Mouse (Mus musculus) gastrocnemius, adult 18-20 months (tissue): ENCODE results near the gene BC004004. TPM values are rescaled to one million over a fixed set of nuclear protein-coding genes. Genes with fewer than 3 reads are reported as not detected.

Experiments
- DNase-seq: peaks from one replicate; pipeline ENCODE4 v3.0.0; 2021; ENCODE audit warnings: low spot score
- total RNA-seq, 2 experiments: library from RNA; stranded (reverse); gene quantifications; 2 replicates each; pipeline ENCODE4 v1.2.3; 2021

Gene BC004004
- total RNA-seq, 2 experiments from 2014 or later, result 119 to 125 TPM

GRCm38 (mm10) chr17:29321765-29322602 is 53.4 kb downstream of the BC004004 start:
- no peak for DNase-seq

GRCm38 (mm10) chr17:29322603-29322962 is 54.0 kb downstream of the BC004004 start:
- no peak for DNase-seq

- DNase-seq, result no peak
Measured at GRCm38 (mm10) chr17:29323625-29324024, 55.0 kb downstream of the BC004004 start.

GRCm38 (mm10) chr17:29325831-29326230 is 57.2 kb downstream of the BC004004 start:
- DNase-seq, result no peak

GRCm38 (mm10) chr17:29326531-29327529 is 58.2 kb downstream of the BC004004 start:
- no peak for DNase-seq

GRCm38 (mm10) chr17:29327691-29328090 is 59.1 kb downstream of the BC004004 start:
- DNase-seq, result no peak

GRCm38 (mm10) chr17:29330221-29330620 is 61.6 kb downstream of the BC004004 start:
- no peak for DNase-seq

- DNase-seq, result peak; percentile 65
Measured at GRCm38 (mm10) chr17:29330671-29331410, 62.3 kb downstream of the BC004004 start.

- no peak for DNase-seq
Measured at GRCm38 (mm10) chr17:29332186-29332685, 63.6 kb downstream of the BC004004 start.

GRCm38 (mm10) chr17:29336266-29336990 is 67.8 kb downstream of the BC004004 start:
- DNase-seq, result no peak

GRCm38 (mm10) chr17:29337979-29338823 is 69.6 kb downstream of the BC004004 start:
- DNase-seq, result no peak

GRCm38 (mm10) chr17:29339170-29339768 is 70.7 kb downstream of the BC004004 start:
- DNase-seq, result no peak

GRCm38 (mm10) chr17:29340406-29341261 is 72.0 kb downstream of the BC004004 start:
- DNase-seq, result peak; percentile 55

- DNase-seq, result peak; percentile 73
Measured at GRCm38 (mm10) chr17:29341591-29342003, 73.0 kb downstream of the BC004004 start.

- DNase-seq, result peak; percentile 71
Measured at GRCm38 (mm10) chr17:29342010-29342910, 73.7 kb downstream of the BC004004 start.

GRCm38 (mm10) chr17:29343241-29343640 is 74.7 kb downstream of the BC004004 start:
- no peak for DNase-seq

- no peak for DNase-seq
Measured at GRCm38 (mm10) chr17:29345272-29345671, 76.7 kb downstream of the BC004004 start.
